Mouse (Mus musculus) MEL (cell line): ENCODE data around the gene Tmem253. TPM values are rescaled to one million over a fixed set of nuclear protein-coding genes. Genes with fewer than 3 reads are reported as not detected.

Source experiments
- DNase-seq: peaks from one replicate; pipeline ENCODE4 v3.0.0; 2011; ENCODE audit warnings: low read depth, low spot score
- H3K27ac ChIP-seq: 2 replicates; pipeline ENCODE4 v1.5.1; 2012; ENCODE audit warnings: low read depth, mild to moderate bottlenecking, control low read depth, low read length, moderate library complexity; ENCODE audit not compliant: control insufficient read depth
- H3K27me3 ChIP-seq, 2 experiments: fragments of 150-350 bp in 1 of 2; sonication (generic) in 1 of 2; 2 replicates each; pipeline ENCODE4 v1.6.1; 2012; ENCODE audit warnings: low read length in 2 of 2, mild to moderate bottlenecking in 2 of 2, improper control_type of control experiment in 1 of 2, moderate library complexity in 1 of 2; ENCODE audit not compliant: insufficient read depth in 2 of 2, control insufficient read depth in 1 of 2
- H3K36me3 ChIP-seq, 2 experiments: 2 replicates each; pipeline ENCODE4 v1.6.1; 2012 to 2014; ENCODE audit warnings: low read length in 2 of 2, improper control_type of control experiment in 1 of 2, inconsistent platforms in 1 of 2, mild to moderate bottlenecking in 1 of 2; ENCODE audit not compliant: insufficient read depth in 2 of 2, control insufficient read depth in 1 of 2
- H3K4me1 ChIP-seq, 2 experiments: fragments of 150-350 bp in 1 of 2; sonication (generic) in 1 of 2; 2 replicates each; pipeline ENCODE4 v1.6.1; 2012; ENCODE audit warnings: low read length in 2 of 2, improper control_type of control experiment in 1 of 2, mild to moderate bottlenecking in 1 of 2; ENCODE audit not compliant: insufficient read depth in 2 of 2, control insufficient read depth in 1 of 2
- H3K4me3 ChIP-seq, 2 experiments: fragments of 150-350 bp in 1 of 2; sonication (generic) in 1 of 2; 2 replicates each; pipeline ENCODE4 v1.5.1; 2012; ENCODE audit warnings: low read depth in 2 of 2, low read length in 2 of 2, mild to moderate bottlenecking in 2 of 2, moderate library complexity in 2 of 2, control low read depth in 1 of 2, improper control_type of control experiment in 1 of 2; ENCODE audit not compliant: control insufficient read depth in 1 of 2, insufficient read depth in 1 of 2
- H3K79me2 ChIP-seq: 2 replicates; pipeline ENCODE4 v1.6.1; 2012; ENCODE audit warnings: mild to moderate bottlenecking, low read length, moderate library complexity; ENCODE audit not compliant: control insufficient read depth, poor library complexity, insufficient read depth
- H3K9ac ChIP-seq: 2 replicates; pipeline ENCODE4 v1.6.1; 2012; ENCODE audit warnings: low read depth, mild to moderate bottlenecking, control low read depth, low read length, moderate library complexity; ENCODE audit not compliant: control insufficient read depth, poor library complexity, severe bottlenecking
- H3K9me3 ChIP-seq: fragments of 150-350 bp; sonication (generic); replicated peaks from 2 replicates; pipeline ENCODE4 v1.6.1; 2012; ENCODE audit warnings: mild to moderate bottlenecking, low read length, improper control_type of control experiment, moderate library complexity; ENCODE audit not compliant: insufficient read depth
- BHLHE40 ChIP-seq: IDR thresholded peaks from 2 replicates; pipeline ENCODE4 v1.6.1; 2012; ENCODE audit warnings: low read depth, mild to moderate bottlenecking, inconsistent platforms, low read length, improper control_type of control experiment, borderline replicate concordance
- CHD2 ChIP-seq: IDR thresholded peaks from 2 replicates; pipeline ENCODE4 v1.6.1; 2011; ENCODE audit warnings: low read length, improper control_type of control experiment
- CTCF ChIP-seq, 3 experiments: IDR thresholded peaks in 2 of 3; conservative IDR thresholded peaks in 1 of 3; 2 replicates each; pipeline ENCODE4 v1.5.1; 2011 to 2012; ENCODE audit warnings: low read length in 3 of 3, low read depth in 2 of 3, mild to moderate bottlenecking in 2 of 3, improper control_type of control experiment in 1 of 3, inconsistent platforms in 1 of 3, mixed read lengths in 1 of 3, moderate library complexity in 1 of 3; ENCODE audit not compliant: control insufficient read depth in 1 of 3, insufficient read depth in 1 of 3, poor library complexity in 1 of 3, severe bottlenecking in 1 of 3
- E2F4 ChIP-seq: IDR thresholded peaks from 2 replicates; pipeline ENCODE4 v1.6.1; 2011; ENCODE audit warnings: low read depth, low read length, improper control_type of control experiment, borderline replicate concordance
- GABPA ChIP-seq: IDR thresholded peaks from 2 replicates; pipeline ENCODE4 v1.6.1; 2012; ENCODE audit warnings: low read depth, mild to moderate bottlenecking, inconsistent platforms, low read length, improper control_type of control experiment, moderate library complexity
- HCFC1 ChIP-seq: IDR thresholded peaks from 2 replicates; pipeline ENCODE4 v1.6.1; 2012; ENCODE audit warnings: low read depth, mild to moderate bottlenecking, inconsistent platforms, low read length, improper control_type of control experiment, moderate library complexity
- JUND ChIP-seq: IDR thresholded peaks from 2 replicates; pipeline ENCODE4 v1.6.1; 2011; ENCODE audit warnings: low read depth, mild to moderate bottlenecking, improper control_type of control experiment, low read length
- KAT2A ChIP-seq: conservative IDR thresholded peaks from 2 replicates; pipeline ENCODE4 v1.6.1; 2012; ENCODE audit warnings: low read depth, low read length, improper control_type of control experiment, inconsistent platforms
- MAFK ChIP-seq: IDR thresholded peaks from 2 replicates; pipeline ENCODE4 v1.6.1; 2011; ENCODE audit warnings: low read depth, mild to moderate bottlenecking, low read length, improper control_type of control experiment, borderline replicate concordance
- MAX ChIP-seq: IDR thresholded peaks from 2 replicates; pipeline ENCODE4 v1.6.1; 2011; ENCODE audit warnings: low read length, improper control_type of control experiment
- MAZ ChIP-seq: IDR thresholded peaks from 2 replicates; pipeline ENCODE4 v1.6.1; 2012; ENCODE audit warnings: low read depth, mild to moderate bottlenecking, inconsistent platforms, low read length, improper control_type of control experiment
- MEF2A ChIP-seq: IDR thresholded peaks from 2 replicates; pipeline ENCODE4 v1.6.1; 2014; ENCODE audit warnings: low read depth, mild to moderate bottlenecking, inconsistent platforms, low read length, improper control_type of control experiment; ENCODE audit not compliant: poor library complexity, insufficient replicate concordance, severe bottlenecking; ENCODE audit errors: extremely low read depth
- MXI1 ChIP-seq: IDR thresholded peaks from 2 replicates; pipeline ENCODE4 v1.6.1; 2011; ENCODE audit warnings: mild to moderate bottlenecking, low read depth, low read length, improper control_type of control experiment
- MYC ChIP-seq: IDR thresholded peaks from 2 replicates; pipeline ENCODE4 v1.6.1; 2011; ENCODE audit warnings: low read depth, mild to moderate bottlenecking, low read length, improper control_type of control experiment, moderate library complexity
- NELFE ChIP-seq: IDR thresholded peaks from 2 replicates; pipeline ENCODE4 v1.6.1; 2011; ENCODE audit warnings: low read depth, low read length, improper control_type of control experiment
- NRF1 ChIP-seq: IDR thresholded peaks from 2 replicates; pipeline ENCODE4 v1.6.1; 2014; ENCODE audit warnings: low read depth, mild to moderate bottlenecking, inconsistent platforms, low read length, improper control_type of control experiment, moderate library complexity; ENCODE audit not compliant: poor library complexity, insufficient read depth, severe bottlenecking
- POLR2A ChIP-seq, 2 experiments: IDR thresholded peaks; 2 replicates each; pipeline ENCODE4 v1.6.1; 2011 to 2012; ENCODE audit warnings: low read length in 2 of 2, mild to moderate bottlenecking in 2 of 2, control low read depth in 1 of 2, improper control_type of control experiment in 1 of 2, low read depth in 1 of 2, moderate library complexity in 1 of 2; ENCODE audit not compliant: control insufficient read depth in 1 of 2, insufficient read depth in 1 of 2, poor library complexity in 1 of 2
- POLR2AphosphoS2 ChIP-seq: IDR thresholded peaks from 2 replicates; pipeline ENCODE4 v1.6.1; 2011; ENCODE audit warnings: low read length, improper control_type of control experiment
- RAD21 ChIP-seq: IDR thresholded peaks from 2 replicates; pipeline ENCODE4 v1.6.1; 2011; ENCODE audit warnings: mild to moderate bottlenecking, low read depth, low read length, improper control_type of control experiment
- RCOR1 ChIP-seq: IDR thresholded peaks from 2 replicates; pipeline ENCODE4 v1.6.1; 2012; ENCODE audit warnings: low read depth, mild to moderate bottlenecking, inconsistent platforms, low read length, improper control_type of control experiment
- SIN3A ChIP-seq: IDR thresholded peaks from 2 replicates; pipeline ENCODE4 v1.6.1; 2012; ENCODE audit warnings: low read length, improper control_type of control experiment, inconsistent platforms
- TAL1 ChIP-seq: IDR thresholded peaks from 2 replicates; pipeline ENCODE4 v1.6.1; 2012; ENCODE audit warnings: mild to moderate bottlenecking, inconsistent platforms, low read length, moderate library complexity, mixed read lengths
- TBP ChIP-seq: IDR thresholded peaks from 2 replicates; pipeline ENCODE4 v1.8.0; 2011; ENCODE audit warnings: low read depth, low read length, improper control_type of control experiment
- UBTF ChIP-seq: IDR thresholded peaks from 2 replicates; pipeline ENCODE4 v1.6.1; 2012; ENCODE audit warnings: low read depth, mild to moderate bottlenecking, inconsistent platforms, low read length, improper control_type of control experiment, moderate library complexity, borderline replicate concordance; ENCODE audit not compliant: insufficient read depth
- USF1 ChIP-seq: IDR thresholded peaks from 2 replicates; pipeline ENCODE4 v1.6.1; 2014; ENCODE audit warnings: low read depth, mild to moderate bottlenecking, inconsistent platforms, low read length, improper control_type of control experiment, moderate library complexity
- ZC3H11A ChIP-seq: IDR thresholded peaks from 2 replicates; pipeline ENCODE4 v1.6.1; 2012; ENCODE audit warnings: low read depth, mild to moderate bottlenecking, inconsistent platforms, low read length, improper control_type of control experiment
- ZMIZ1 ChIP-seq: IDR thresholded peaks from 2 replicates; pipeline ENCODE4 v1.6.1; 2012; ENCODE audit warnings: low read depth, mild to moderate bottlenecking, inconsistent platforms, low read length, improper control_type of control experiment, moderate library complexity
- polyA plus RNA-seq, 2 experiments: library from polyadenylated mRNA; stranded (reverse) in 1 of 2; unstranded in 1 of 2; fragments of >175 nt in 1 of 2; fragments of >200 nt in 1 of 2; gene quantifications; 2 replicates each; pipeline versions ENCODE4 v1.2.1 to v1.2.4; 2012; ENCODE audit warnings: low replicate concordance in 2 of 2, low read depth in 1 of 2; ENCODE audit not compliant: insufficient read length in 2 of 2, insufficient read depth in 1 of 2, missing spikeins in 1 of 2
- total RNA-seq: library from RNA; depleted of rRNA; stranded (reverse); fragments of 300-350 nt; gene quantifications from 2 replicates; pipeline ENCODE4 v1.2.3, GENCODE M21; 2012

Tmem253 gene
- total and polyA plus RNA-seq, 3 experiments, result 0.46 to 3.6 TPM; not detected in 1

DNA sequence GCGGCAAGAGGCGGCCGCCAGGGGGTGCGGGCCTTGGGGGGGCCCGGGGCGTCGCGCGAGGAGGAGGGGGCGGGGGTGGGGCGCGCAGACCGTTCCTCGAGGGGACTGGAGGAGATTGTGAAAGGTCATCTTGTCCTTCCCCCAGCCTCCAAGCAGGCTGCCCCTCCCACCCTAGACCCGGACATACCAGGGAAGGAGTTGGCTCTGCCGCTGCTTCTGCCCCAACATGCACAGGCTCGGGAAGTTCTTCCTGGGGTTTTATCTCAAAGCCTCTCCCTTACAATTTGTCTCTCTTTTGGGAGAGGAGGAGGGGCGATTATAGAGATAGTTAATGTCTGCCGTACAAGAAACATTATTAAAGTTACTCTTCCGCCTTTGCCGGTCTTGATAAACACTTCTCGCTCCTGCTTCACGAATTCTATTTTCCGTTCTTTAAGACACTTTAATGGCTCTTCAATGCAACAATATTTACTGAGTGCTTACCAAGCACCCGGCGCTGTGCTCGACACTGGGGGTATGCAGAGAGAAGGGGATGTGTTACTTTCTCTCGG, 622 bp upstream of the Tmem253 start (continued):
- TF ChIP-seq NELFE (no peak), MAZ (no peak), MAX (no peak)

DNA sequence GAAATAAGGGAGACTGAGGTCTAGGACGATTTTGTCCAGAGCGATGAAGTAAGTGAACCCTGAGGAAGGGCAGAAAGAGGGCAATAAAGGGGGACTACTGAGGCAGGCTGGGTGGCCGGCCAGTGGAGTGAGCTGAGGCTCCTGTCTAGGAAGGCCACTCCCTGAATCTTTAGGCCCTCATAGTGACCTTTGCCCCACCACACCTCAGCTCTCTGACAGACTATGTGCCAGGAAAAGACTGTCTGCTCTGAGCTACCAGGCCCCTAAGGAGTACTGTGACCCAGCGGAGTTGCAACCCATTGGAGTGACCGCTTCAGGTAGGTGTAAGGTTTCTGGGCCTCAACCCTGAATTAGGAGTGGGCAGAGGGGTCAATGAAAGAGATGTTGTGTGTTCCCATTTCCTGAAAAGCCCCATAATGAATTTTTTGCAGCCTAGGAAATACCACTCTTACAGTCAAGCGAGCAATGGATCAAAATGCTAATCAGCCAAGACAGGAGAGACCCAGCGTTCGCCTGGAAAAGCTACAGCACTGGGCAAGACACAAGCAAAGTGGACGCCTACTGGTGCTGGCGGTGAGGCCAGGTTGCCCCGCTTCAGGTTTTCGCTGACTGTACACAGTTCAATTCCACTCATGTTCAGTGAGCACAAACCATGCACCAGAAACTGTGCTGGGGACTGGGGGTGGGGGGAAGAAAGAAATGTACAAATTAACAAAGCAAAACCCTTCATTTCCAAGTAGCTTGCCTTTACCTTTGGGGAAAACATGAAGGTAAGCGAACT, 1.4 kb downstream of the Tmem253 start:
- Histone ChIP-seq H3K9ac (no peak overlapping the region), H3K9me3 (no peaks in the 10 kb centered on the region), H3K27me3 (no peaks in the 10 kb centered on the region), H3K27ac (no peak overlapping the region), H3K36me3 (peaks cover 0 to 15% of the 10 kb centered on the region in 2 experiments; a peak in 2 of 4 replicates), H3K79me2 (peaks cover 14% of the 10 kb centered on the region), H3K4me3 (no peak overlapping the region), H3K4me1 (peaks cover 0 to 31% of the 10 kb centered on the region in 2 experiments; a peak in 3 of 4 replicates)
- DNase-seq, result no peak
- TF ChIP-seq MAX (no peak), SIN3A (no peak), GABPA (no peak), MXI1 (no peak), NELFE (no peak), TBP (no peak), KAT2A (no peak), JUND (no peak), MAZ (no peak), MEF2A (no peak), RCOR1 (no peak), CTCF (IDR thresholded peaks at IDR 0.05 in 2 of 3, conservative IDR thresholded peaks at IDR 0.05 in 1 of 3; ENCODE audit: control insufficient read depth in 1 of 3, insufficient read depth in 1 of 3, low read depth in 2 of 3, low read length in 3 of 3, poor library complexity in 1 of 3, severe bottlenecking in 1 of 3) (no peak), USF1 (no peak), CHD2 (no peak), RAD21 (no peak)

DNA sequence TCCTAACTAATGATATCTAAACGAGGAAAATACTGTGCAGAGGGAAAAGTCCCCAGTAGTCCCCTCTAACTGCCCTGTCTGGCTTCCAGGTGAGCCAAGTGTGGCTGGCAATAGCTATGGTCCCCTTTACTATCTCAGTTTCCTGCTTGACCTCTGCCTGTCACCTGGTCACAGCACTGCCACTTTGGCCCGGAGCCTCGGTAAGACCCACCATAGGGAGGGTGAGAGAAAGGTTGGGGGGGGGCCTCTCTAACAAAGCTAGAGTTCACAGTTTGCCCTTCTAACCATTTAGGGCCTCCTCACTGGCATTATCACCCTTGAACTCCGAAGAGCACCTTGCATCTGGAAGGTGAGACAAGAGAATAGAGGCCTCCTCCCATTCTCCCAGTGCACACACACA, 2.2 kb downstream of the Tmem253 start:
- Histone ChIP-seq H3K4me1 (peaks cover 3 to 38% of the 10 kb centered on the region in 2 experiments; a peak in 3 of 4 replicates), H3K4me3 (no peak overlapping the region), H3K27ac (no peak overlapping the region), H3K27me3 (no peaks in the 10 kb centered on the region), H3K9ac (no peak overlapping the region), H3K79me2 (peaks cover 14% of the 10 kb centered on the region), H3K36me3 (peaks cover 0 to 23% of the 10 kb centered on the region in 2 experiments; a peak in 2 of 4 replicates), H3K9me3 (no peaks in the 10 kb centered on the region)
- DNase-seq, result no peak
- TF ChIP-seq MEF2A (no peak), UBTF (no peak), ZC3H11A (no peak), TAL1 (no peak), RAD21 (no peak), USF1 (no peak), HCFC1 (no peak), BHLHE40 (no peak), MAFK (no peak), ZMIZ1 (no peak), CTCF (IDR thresholded peaks at IDR 0.05 in 2 of 3, conservative IDR thresholded peaks at IDR 0.05 in 1 of 3; ENCODE audit: control insufficient read depth in 1 of 3, insufficient read depth in 1 of 3, low read depth in 2 of 3, low read length in 3 of 3, poor library complexity in 1 of 3, severe bottlenecking in 1 of 3) (no peak), POLR2A (IDR thresholded peaks at IDR 0.05; ENCODE audit: control insufficient read depth in 1 of 2, insufficient read depth in 1 of 2, low read depth in 1 of 2, low read length in 2 of 2, poor library complexity in 1 of 2) (no peak), KAT2A (no peak), POLR2AphosphoS2 (no peak), SIN3A (no peak), MYC (no peak), E2F4 (no peak), NRF1 (no peak), MAZ (no peak)
